Mouse (Mus musculus): ENCODE measurements at regions not wholly inside any gene's neighbourhood (a gene's known extent, or its start where the extent isn't known, plus 50 kb on each side); places are given as distances from the start of the nearest gene placed in this dataset.

DNA sequence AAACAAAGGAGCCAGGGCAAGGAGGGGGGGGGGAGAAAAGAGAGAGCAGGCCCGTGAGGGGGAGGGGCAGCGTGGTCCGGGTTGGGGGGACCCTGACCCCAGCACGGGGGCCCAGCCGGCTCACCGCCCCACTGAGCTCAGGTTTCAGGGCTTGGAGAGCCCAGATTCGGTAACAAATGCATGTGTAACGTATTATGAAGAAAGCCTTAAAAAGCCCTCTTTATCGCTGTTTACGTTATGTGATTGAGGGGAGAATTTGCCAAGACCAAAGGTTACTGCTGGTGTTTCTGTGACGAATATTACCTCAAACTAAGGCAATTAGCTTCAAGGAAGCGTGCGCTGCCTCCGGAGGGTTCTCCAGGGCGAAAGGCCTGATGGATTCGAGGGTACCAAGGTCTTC lies 54.2 kb downstream of the Barx1 start:
- Histone ChIP-seq H3K9ac (ENCODE audit: low read depth, low read length) (no peak overlapping the region), H3K27ac (ENCODE audit: low read length) (no peak overlapping the region)

DNA sequence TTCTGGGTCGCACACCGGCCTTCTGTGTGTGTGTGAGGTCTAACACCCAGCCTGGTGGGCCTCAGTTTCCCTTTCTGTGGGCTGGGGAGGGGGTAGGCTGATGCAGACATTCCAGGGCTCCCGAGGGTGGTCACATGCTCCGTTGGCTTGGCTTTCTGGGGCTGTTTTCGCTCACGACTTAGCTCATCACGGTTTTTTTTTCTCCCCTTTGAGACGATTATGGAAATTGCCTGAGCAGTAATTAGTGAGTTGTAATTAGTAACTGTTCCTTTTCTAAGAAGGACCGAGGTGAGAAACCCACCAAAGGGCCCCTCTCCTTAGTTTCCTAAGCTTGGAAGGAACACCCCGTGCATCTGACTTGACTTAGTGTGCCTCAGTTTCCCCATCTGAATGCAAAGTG lies 54.7 kb downstream of the Barx1 start:
- Histone ChIP-seq H3K4me1 (ENCODE audit: control insufficient read depth, low read depth, low read length) (no peaks in the 10 kb centered on the region), H3K4me3 (ENCODE audit: low read depth, low read length) (no peak overlapping the region), H3K9me3 (replicated peaks; ENCODE audit: control insufficient read depth, low read length) (no peaks in the 10 kb centered on the region), H3K4me2 (ENCODE audit: low read depth, low read length) (no peak overlapping the region), H3K27me3 (ENCODE audit: control insufficient read depth, insufficient read depth, low read depth, low read length) (no peaks in the 10 kb centered on the region), H3K36me3 (ENCODE audit: control insufficient read depth, insufficient read depth) (no peaks in the 10 kb centered on the region), H3K27ac (ENCODE audit: low read length) (no peak overlapping the region), H3K9ac (ENCODE audit: low read depth, low read length) (no peak overlapping the region)
- 63% methylated on average over 10 of the region's 10 CpGs for WGBS (ENCODE audit: insufficient replicate concordance)
- ATAC-seq (ENCODE audit: low read depth), result no peak

More for the DNA sequence above, 54.2 kb downstream of the Barx1 start:
- no peak for ATAC-seq (ENCODE audit: low read depth)
- H3K4me1 ChIP-seq (ENCODE audit: control insufficient read depth, low read depth, low read length), result no peaks in the 10 kb centered on the region
- H3K36me3 ChIP-seq (ENCODE audit: control insufficient read depth, insufficient read depth), result no peaks in the 10 kb centered on the region
- WGBS (ENCODE audit: insufficient replicate concordance), result 56% methylated on average over 16 of the region's 16 CpGs
- H3K27me3 ChIP-seq (ENCODE audit: control insufficient read depth, insufficient read depth, low read depth, low read length), result no peaks in the 10 kb centered on the region
- H3K4me3 ChIP-seq (ENCODE audit: low read depth, low read length), result no peak overlapping the region
- no peak overlapping the region for H3K4me2 ChIP-seq (ENCODE audit: low read depth, low read length)
- no peaks in the 10 kb centered on the region for H3K9me3 ChIP-seq (replicated peaks; ENCODE audit: control insufficient read depth, low read length)

DNA sequence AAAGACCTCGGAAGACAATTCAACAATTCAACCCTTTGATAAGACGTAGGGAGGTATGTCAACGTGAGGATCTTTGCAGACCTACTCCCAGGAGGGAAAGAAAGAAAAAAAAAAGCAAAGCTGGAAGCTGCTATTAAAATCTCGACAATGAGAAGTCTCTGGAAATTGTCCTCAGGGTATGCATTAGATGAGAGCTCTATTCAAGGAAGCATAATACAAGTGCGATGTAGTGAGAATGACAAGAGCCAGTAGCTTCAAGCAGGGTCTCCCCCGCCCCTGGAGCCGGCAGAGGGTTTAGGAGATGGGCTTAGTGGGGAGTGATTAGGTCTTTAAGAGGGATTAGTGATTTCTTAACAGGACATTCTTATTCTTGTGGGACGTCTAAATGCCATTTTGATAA lies 60.9 kb downstream of the Barx1 start:
- Histone ChIP-seq H3K4me1 (ENCODE audit: control insufficient read depth, low read depth, low read length) (no peaks in the 10 kb centered on the region), H3K36me3 (ENCODE audit: control insufficient read depth, insufficient read depth) (no peaks in the 10 kb centered on the region), H3K9me3 (replicated peaks; ENCODE audit: control insufficient read depth, low read length) (no peaks in the 10 kb centered on the region), H3K27ac (ENCODE audit: low read length) (no peak overlapping the region), H3K4me2 (ENCODE audit: low read depth, low read length) (no peak overlapping the region), H3K27me3 (ENCODE audit: control insufficient read depth, insufficient read depth, low read depth, low read length) (no peaks in the 10 kb centered on the region), H3K4me3 (ENCODE audit: low read depth, low read length) (no peak overlapping the region), H3K9ac (ENCODE audit: low read depth, low read length) (no peak overlapping the region)
- 43% methylated on average over 8 of the region's 8 CpGs for WGBS (ENCODE audit: insufficient replicate concordance)
- ATAC-seq (ENCODE audit: low read depth), result no peak

DNA sequence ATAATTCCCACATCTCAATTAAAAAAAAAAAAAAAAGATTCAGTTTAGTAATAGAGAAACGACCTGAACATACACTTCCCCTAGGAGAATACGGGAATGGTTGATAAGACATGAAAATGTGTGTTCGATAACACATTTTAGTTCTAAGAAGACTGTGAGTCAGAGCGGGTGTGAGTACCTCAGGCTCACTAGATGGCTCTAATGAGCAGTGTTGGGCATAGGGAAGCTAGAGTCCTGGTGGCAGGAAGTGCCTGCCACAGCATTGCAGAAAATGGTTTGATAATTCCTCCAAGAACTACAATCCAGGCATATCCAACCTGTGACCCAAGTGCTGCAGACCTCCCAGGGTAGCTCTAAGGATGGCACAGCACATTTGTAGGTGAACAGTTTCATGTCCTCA lies 63.6 kb downstream of the Barx1 start:
- no peaks in the 10 kb centered on the region for H3K9me3 ChIP-seq (replicated peaks; ENCODE audit: control insufficient read depth, low read length)
- no peaks in the 10 kb centered on the region for H3K4me1 ChIP-seq (ENCODE audit: control insufficient read depth, low read depth, low read length)
- H3K27ac ChIP-seq (ENCODE audit: low read length), result no peak overlapping the region
- 23% methylated on average over 4 of the region's 4 CpGs for WGBS (ENCODE audit: insufficient replicate concordance)
- no peak overlapping the region for H3K9ac ChIP-seq (ENCODE audit: low read depth, low read length)
- H3K4me3 ChIP-seq (ENCODE audit: low read depth, low read length), result no peak overlapping the region
- no peak for ATAC-seq (ENCODE audit: low read depth)
- no peak overlapping the region for H3K4me2 ChIP-seq (ENCODE audit: low read depth, low read length)
- no peaks in the 10 kb centered on the region for H3K36me3 ChIP-seq (ENCODE audit: control insufficient read depth, insufficient read depth)
- peaks cover 22% of the 10 kb centered on the region for H3K27me3 ChIP-seq (ENCODE audit: control insufficient read depth, insufficient read depth, low read depth, low read length)

- ATAC-seq (ENCODE audit: low read depth), result no peak
- no peak overlapping the region for H3K4me3 ChIP-seq (ENCODE audit: low read depth, low read length)
- peak overlapping the region; percentile 29; the same call in 1 of the 2 replicates for H3K4me2 ChIP-seq (ENCODE audit: low read depth, low read length)
- H3K4me1 ChIP-seq (ENCODE audit: control insufficient read depth, low read depth, low read length), result no peaks in the 10 kb centered on the region; the same call in none of the 2 replicates
- no peaks in the 10 kb centered on the region for H3K9me3 ChIP-seq (replicated peaks; ENCODE audit: control insufficient read depth, low read length)
- no peaks in the 10 kb centered on the region for H3K36me3 ChIP-seq (ENCODE audit: control insufficient read depth, insufficient read depth)
- no peak overlapping the region for H3K9ac ChIP-seq (ENCODE audit: low read depth, low read length)
- peaks cover 43% of the 10 kb centered on the region for H3K27me3 ChIP-seq (ENCODE audit: control insufficient read depth, insufficient read depth, low read depth, low read length)
- WGBS (ENCODE audit: insufficient replicate concordance), result 1% methylated on average over 48 of the region's 51 CpGs
- no peak overlapping the region for H3K27ac ChIP-seq (ENCODE audit: low read length)
Observed at GRCm38 (mm10) chr13:48731046-48731996, 68.5 kb downstream of the Barx1 start.

DNA sequence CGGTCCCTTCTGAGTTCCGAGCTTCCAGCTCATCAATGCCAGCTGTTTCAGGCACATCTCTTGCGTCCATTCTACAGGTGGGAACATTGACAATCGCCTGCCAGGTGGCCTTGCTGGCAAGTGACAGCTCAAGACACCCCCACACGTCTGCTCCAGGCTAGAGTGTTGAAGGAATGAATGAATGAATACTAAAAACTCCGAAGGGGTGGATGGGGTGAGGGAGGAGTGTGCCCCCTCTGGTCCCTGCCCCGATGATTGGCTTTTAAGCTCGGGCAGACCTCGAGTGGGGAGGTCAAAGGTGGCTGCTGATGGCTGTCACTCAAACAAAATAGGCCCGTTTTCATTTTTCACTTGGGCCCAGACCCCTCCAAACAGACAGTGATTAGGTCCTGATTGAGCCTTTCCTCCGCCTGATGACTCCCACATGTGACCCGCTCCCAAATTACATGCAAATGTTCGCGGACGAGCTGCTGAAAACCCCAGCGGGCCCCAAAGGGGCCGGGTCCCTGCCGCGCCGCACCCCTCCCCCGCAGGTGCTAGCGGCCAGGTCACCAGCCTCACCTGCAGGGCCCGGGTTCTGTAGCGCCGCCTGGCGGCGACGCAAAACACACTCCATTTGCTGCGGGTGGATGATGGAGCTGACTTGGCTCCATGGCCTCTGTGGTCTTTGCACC lies 69.5 kb downstream of the Barx1 start:
- Histone ChIP-seq H3K27ac (ENCODE audit: low read length) (no peak overlapping the region), H3K36me3 (ENCODE audit: control insufficient read depth, insufficient read depth) (no peaks in the 10 kb centered on the region), H3K9ac (ENCODE audit: low read depth, low read length) (no peak overlapping the region), H3K4me2 (ENCODE audit: low read depth, low read length) (no peak overlapping the region), H3K4me1 (ENCODE audit: control insufficient read depth, low read depth, low read length) (no peaks in the 10 kb centered on the region; the same call in none of the 2 replicates), H3K9me3 (replicated peaks; ENCODE audit: control insufficient read depth, low read length) (no peaks in the 10 kb centered on the region), H3K4me3 (ENCODE audit: low read depth, low read length) (no peak overlapping the region), H3K27me3 (ENCODE audit: control insufficient read depth, insufficient read depth, low read depth, low read length) (peaks cover 43% of the 10 kb centered on the region)
- no peak for ATAC-seq (ENCODE audit: low read depth)
- WGBS (ENCODE audit: insufficient replicate concordance), result 3% methylated on average over 29 of the region's 29 CpGs

DNA sequence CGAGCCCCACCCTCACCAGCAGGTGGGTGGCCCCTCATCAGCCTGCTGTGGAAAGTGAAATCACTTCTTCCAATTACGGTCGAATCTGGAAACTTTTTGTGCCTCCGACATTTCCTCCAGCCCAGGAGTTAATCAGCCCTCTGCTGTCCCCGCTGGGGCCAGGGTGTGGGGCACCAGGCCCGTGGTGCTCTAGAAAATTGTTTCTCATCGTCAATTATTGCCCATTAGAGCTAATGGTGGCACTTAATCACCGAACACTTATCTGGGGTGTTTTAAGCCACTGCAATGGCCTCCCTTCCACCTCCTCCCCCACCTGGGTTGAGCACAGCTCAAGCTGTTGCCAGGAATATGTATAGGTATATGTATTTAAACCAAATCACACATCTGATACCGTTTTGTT lies 72.2 kb downstream of the Barx1 start:
- no peaks in the 10 kb centered on the region; the same call in none of the 2 replicates for H3K4me1 ChIP-seq (ENCODE audit: control insufficient read depth, low read depth, low read length)
- ATAC-seq (ENCODE audit: low read depth), result no peak
- H3K9ac ChIP-seq (ENCODE audit: low read depth, low read length), result no peak overlapping the region
- no peak overlapping the region for H3K4me3 ChIP-seq (ENCODE audit: low read depth, low read length)
- WGBS (ENCODE audit: insufficient replicate concordance), result 44% methylated on average over 9 of the region's 9 CpGs
- no peak overlapping the region for H3K27ac ChIP-seq (ENCODE audit: low read length)
- no peaks in the 10 kb centered on the region for H3K36me3 ChIP-seq (ENCODE audit: control insufficient read depth, insufficient read depth)
- H3K9me3 ChIP-seq (replicated peaks; ENCODE audit: control insufficient read depth, low read length), result no peaks in the 10 kb centered on the region
- H3K27me3 ChIP-seq (ENCODE audit: control insufficient read depth, insufficient read depth, low read depth, low read length), result peaks cover 34% of the 10 kb centered on the region
- no peak overlapping the region for H3K4me2 ChIP-seq (ENCODE audit: low read depth, low read length)

DNA sequence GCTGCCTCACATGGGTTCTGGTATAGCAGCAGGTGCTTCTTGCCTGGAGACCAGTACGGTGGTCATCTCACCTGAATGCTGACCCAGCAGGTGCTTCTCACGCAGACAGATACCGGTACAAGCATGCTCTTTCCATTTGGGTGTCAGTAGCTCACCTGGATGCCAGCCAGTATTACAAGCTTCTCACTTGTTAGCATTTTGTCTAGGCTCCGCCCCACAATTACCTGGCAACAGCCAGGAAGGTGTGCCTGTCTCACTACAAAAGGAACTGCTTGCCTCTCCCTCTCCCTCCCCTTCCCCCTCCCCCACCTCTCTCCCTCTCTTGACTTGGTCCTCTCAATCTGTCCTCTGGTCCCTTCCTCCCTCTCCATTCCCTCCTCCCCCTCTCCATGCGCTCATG lies 82.8 kb downstream of the Barx1 start:
- no peaks in the 10 kb centered on the region for H3K36me3 ChIP-seq (ENCODE audit: control insufficient read depth, insufficient read depth)
- H3K27me3 ChIP-seq (ENCODE audit: control insufficient read depth, insufficient read depth, low read depth, low read length), result no peaks in the 10 kb centered on the region
- WGBS (ENCODE audit: insufficient replicate concordance), result 32% methylated on average over 5 of the region's 5 CpGs
- no peaks in the 10 kb centered on the region for H3K4me1 ChIP-seq (ENCODE audit: control insufficient read depth, low read depth, low read length)
- H3K9me3 ChIP-seq (replicated peaks; ENCODE audit: control insufficient read depth, low read length), result no peaks in the 10 kb centered on the region
- H3K9ac ChIP-seq (ENCODE audit: low read depth, low read length), result no peak overlapping the region
- H3K27ac ChIP-seq (ENCODE audit: low read length), result no peak overlapping the region
- no peak for ATAC-seq (ENCODE audit: low read depth)
- no peak overlapping the region for H3K4me3 ChIP-seq (ENCODE audit: low read depth, low read length)
- H3K4me2 ChIP-seq (ENCODE audit: low read depth, low read length), result no peak overlapping the region

- Histone ChIP-seq H3K4me1 (ENCODE audit: control insufficient read depth, low read depth, low read length) (no peaks in the 10 kb centered on the region), H3K9ac (ENCODE audit: low read depth, low read length) (no peak overlapping the region), H3K4me3 (ENCODE audit: low read depth, low read length) (no peak overlapping the region), H3K27ac (ENCODE audit: low read length) (no peak overlapping the region), H3K36me3 (ENCODE audit: control insufficient read depth, insufficient read depth) (no peaks in the 10 kb centered on the region), H3K27me3 (ENCODE audit: control insufficient read depth, insufficient read depth, low read depth, low read length) (no peaks in the 10 kb centered on the region), H3K9me3 (replicated peaks; ENCODE audit: control insufficient read depth, low read length) (no peaks in the 10 kb centered on the region), H3K4me2 (ENCODE audit: low read depth, low read length) (no peak overlapping the region)
- no peak for ATAC-seq (ENCODE audit: low read depth)
- 23% methylated on average over 7 of the region's 7 CpGs for WGBS (ENCODE audit: insufficient replicate concordance)
Observed at GRCm38 (mm10) chr13:48746301-48746700, 83.5 kb downstream of the Barx1 start.
